Mouse (Mus musculus) lung, adult 2 months (tissue): ENCODE data around the gene Arcn1. TPM values are rescaled to one million over a fixed set of nuclear protein-coding genes. Genes with fewer than 3 reads are reported as not detected.

Experiments used
- DNase-seq: peaks from one replicate; pipeline ENCODE4 v3.0.0; 2022
- H3K4me1 ChIP-seq: fragments of 200-500 bp; 2 replicates; pipeline ENCODE4 v1.6.1; 2011; ENCODE audit warnings: low read length; ENCODE audit not compliant: control insufficient read depth, insufficient read depth
- H3K4me3 ChIP-seq: fragments of 200-500 bp; replicated peaks from 2 replicates; pipeline ENCODE3; 2011; ENCODE audit warnings: low read depth, mild to moderate bottlenecking, control low read depth, low read length; ENCODE audit errors: extremely low read depth
- CTCF ChIP-seq: fragments of 200-500 bp; IDR thresholded peaks from 2 replicates; pipeline ENCODE4 v1.5.1; 2011; ENCODE audit warnings: mild to moderate bottlenecking, low read length, control low read depth; ENCODE audit not compliant: insufficient read depth
- POLR2A ChIP-seq: fragments of 200-500 bp; IDR thresholded peaks from 2 replicates; pipeline ENCODE4 v1.6.1; 2011; ENCODE audit warnings: low read depth, mild to moderate bottlenecking, control low read depth, low read length, borderline replicate concordance; ENCODE audit errors: extremely low read depth
- WGBS: fragments of 180-500 bp; shearing (Covaris S2); methylation state at CpG from one replicate; pipeline ENCODE4 v1.1.7; 2018; 5-methylcytosine and 5-hydroxymethylcytosine counted together
- polyA plus RNA-seq: library from polyadenylated mRNA; depleted of rRNA; stranded (reverse); fragments of >200 nt; gene quantifications from 2 replicates; pipeline ENCODE4 v1.2.3, GENCODE M21; 2012

The Arcn1 gene
- polyA plus RNA-seq, 1 experiment = 40.8 TPM

GRCm38 (mm10) chr9:44727441-44727840, 40.2 kb downstream of the Arcn1 start:
- H3K4me1 ChIP-seq = peaks cover 24% of the 10 kb centered on the region
- no peak for TF ChIP-seq CTCF
- no peak for TF ChIP-seq POLR2A
- no peak for DNase-seq
- H3K4me3 ChIP-seq = no peak overlapping the region
- WGBS = 76% methylated on average over 5 of the region's 5 CpGs

GRCm38 (mm10) chr9:44726431-44727146, 41.1 kb downstream of the Arcn1 start:
- Histone ChIP-seq H3K4me1 (peaks cover 22% of the 10 kb centered on the region), H3K4me3 (no peak overlapping the region)
- no peak for DNase-seq
- TF ChIP-seq POLR2A (no peak), CTCF (no peak)
- 45% methylated on average over 10 of the region's 10 CpGs for WGBS

GRCm38 (mm10) chr9:44724665-44725064, 43.0 kb downstream of the Arcn1 start:
- 49% methylated on average over 2 of the region's 2 CpGs for WGBS
- TF ChIP-seq CTCF (no peak), POLR2A (no peak)
- Histone ChIP-seq H3K4me1 (peaks cover 33% of the 10 kb centered on the region), H3K4me3 (no peak overlapping the region)
- DNase-seq = no peak

- WGBS = 37% methylated on average over 6 of the region's 6 CpGs
- peaks cover 33% of the 10 kb centered on the region for H3K4me1 ChIP-seq
Observed at GRCm38 (mm10) chr9:44724223-44724622, 43.4 kb downstream of the Arcn1 start.

GRCm38 (mm10) chr9:44723521-44724041, 44.1 kb downstream of the Arcn1 start:
- no peak for DNase-seq
- TF ChIP-seq CTCF (no peak), POLR2A (no peak)
- peaks cover 33% of the 10 kb centered on the region for H3K4me1 ChIP-seq
- WGBS = 31% methylated on average over 11 of the region's 11 CpGs
- no peak overlapping the region for H3K4me3 ChIP-seq

More at GRCm38 (mm10) chr9:44724223-44724622, 43.4 kb downstream of the Arcn1 start:
- peak; percentile 39 for DNase-seq
- no peak overlapping the region for H3K4me3 ChIP-seq
- TF ChIP-seq CTCF (no peak), POLR2A (no peak)

GRCm38 (mm10) chr9:44723008-44723407, 44.6 kb downstream of the Arcn1 start:
- peaks cover 33% of the 10 kb centered on the region for H3K4me1 ChIP-seq
- WGBS = 24% methylated on average over 7 of the region's 7 CpGs
- no peak overlapping the region for H3K4me3 ChIP-seq
- TF ChIP-seq CTCF (no peak), POLR2A (no peak)
- DNase-seq = no peak

GRCm38 (mm10) chr9:44722575-44722974, 45.1 kb downstream of the Arcn1 start:
- WGBS = 53% methylated on average over 7 of the region's 7 CpGs
- peaks cover 33% of the 10 kb centered on the region for H3K4me1 ChIP-seq
- DNase-seq = no peak
- no peak overlapping the region for H3K4me3 ChIP-seq
- no peak for TF ChIP-seq POLR2A
- no peak for TF ChIP-seq CTCF

GRCm38 (mm10) chr9:44721877-44722186, 45.8 kb downstream of the Arcn1 start:
- no peak for TF ChIP-seq POLR2A
- TF ChIP-seq CTCF = no peak
- H3K4me3 ChIP-seq = no peak overlapping the region
- DNase-seq = no peak
- H3K4me1 ChIP-seq = peaks cover 31% of the 10 kb centered on the region
- 82% methylated on average over 3 of the region's 3 CpGs for WGBS

- Histone ChIP-seq H3K4me1 (peaks cover 30% of the 10 kb centered on the region), H3K4me3 (peak overlapping the region; percentile 36)
- TF ChIP-seq POLR2A = no peak
- 0 out of 2 replicates have a peak, but pooled peaks have one; percentile 13 for TF ChIP-seq CTCF
- DNase-seq = peak; percentile 85
- WGBS = 3% methylated on average over 40 of the region's 40 CpGs
Observed at GRCm38 (mm10) chr9:44721154-44721876, 46.3 kb downstream of the Arcn1 start.
